Mouse (Mus musculus) T-cell, adult 2 months (primary cell): ENCODE data around the gene Kat2a.

Experiments
- DNase-seq: peaks from one replicate; pipeline ENCODE4 v3.0.0; 2022; ENCODE audit warnings: low spot score

Gene Kat2a

DNA sequence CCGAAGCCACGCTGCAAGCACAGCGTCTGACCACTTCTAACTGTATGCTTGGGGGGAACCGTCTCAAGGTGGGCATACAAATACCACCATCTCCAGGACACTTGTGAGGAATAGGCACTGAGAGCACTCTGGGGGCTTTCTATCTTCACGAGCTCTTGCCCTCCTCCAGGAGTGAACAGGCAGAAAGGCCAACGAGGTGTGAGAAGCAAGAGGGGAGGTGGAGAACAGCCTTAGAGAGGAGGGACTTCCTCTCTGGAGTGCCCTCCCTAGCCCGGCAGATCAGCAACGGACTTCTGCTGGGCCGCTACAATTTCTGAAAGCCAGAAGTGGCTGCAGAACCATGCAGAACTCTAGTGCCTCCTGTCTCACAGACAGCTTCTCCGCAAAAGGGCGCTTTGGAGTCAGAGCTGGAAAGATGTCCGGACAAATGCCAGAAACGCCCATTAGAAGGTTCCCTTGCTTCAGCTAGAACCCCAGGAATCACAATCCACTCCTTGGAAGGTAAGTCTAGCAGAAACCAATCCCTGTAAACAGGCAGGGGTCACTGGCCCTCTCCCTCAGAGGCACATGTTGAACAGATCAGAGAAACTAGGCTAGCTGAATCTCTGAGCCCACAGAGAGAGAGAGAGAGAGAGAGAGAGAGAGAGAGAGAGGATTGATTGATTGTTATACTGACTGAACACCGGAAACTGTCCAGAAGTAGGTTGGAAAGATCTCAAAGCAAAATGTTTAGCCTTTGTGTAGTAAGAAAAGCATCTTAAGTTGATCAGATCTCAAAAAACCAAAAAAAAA, 23.9 kb upstream of the Kat2a start:
- DNase-seq: peak; percentile 15

DNA sequence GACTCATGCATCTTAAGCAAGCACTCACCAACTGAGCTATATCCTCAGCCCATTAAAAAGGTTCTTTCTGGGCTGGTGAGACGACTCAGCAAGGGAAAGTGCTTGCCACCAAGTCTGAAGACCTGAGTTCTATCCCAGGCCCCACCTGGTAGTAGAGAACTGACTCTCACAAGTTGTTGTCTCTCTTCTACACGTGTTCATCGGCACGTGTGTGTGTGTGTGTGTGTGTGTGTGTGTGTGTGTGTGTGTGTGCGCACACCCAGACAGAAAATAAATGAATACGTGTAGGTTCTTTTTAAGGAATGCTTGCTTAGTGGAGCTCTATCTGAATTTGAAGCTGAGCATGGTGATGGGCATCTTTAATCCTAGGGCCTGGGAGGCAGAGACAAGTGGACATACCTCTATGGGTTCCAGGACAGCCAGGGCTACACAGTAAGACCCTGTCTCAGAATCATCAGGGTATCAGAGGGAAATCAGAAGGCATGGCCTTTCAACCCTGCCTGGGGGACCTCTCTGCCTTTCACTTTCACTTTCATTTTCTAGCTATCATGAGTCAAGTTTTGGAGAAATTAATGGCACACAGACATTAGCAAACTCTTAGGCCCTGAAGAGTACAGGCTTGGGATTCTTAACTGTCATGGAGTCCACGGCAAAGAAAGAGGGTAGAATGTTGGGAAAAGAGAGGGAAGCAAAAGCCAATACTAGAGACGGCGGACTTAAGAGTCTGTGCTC, 23.0 kb upstream of the Kat2a start:
- DNase-seq: peak; percentile 22

DNA sequence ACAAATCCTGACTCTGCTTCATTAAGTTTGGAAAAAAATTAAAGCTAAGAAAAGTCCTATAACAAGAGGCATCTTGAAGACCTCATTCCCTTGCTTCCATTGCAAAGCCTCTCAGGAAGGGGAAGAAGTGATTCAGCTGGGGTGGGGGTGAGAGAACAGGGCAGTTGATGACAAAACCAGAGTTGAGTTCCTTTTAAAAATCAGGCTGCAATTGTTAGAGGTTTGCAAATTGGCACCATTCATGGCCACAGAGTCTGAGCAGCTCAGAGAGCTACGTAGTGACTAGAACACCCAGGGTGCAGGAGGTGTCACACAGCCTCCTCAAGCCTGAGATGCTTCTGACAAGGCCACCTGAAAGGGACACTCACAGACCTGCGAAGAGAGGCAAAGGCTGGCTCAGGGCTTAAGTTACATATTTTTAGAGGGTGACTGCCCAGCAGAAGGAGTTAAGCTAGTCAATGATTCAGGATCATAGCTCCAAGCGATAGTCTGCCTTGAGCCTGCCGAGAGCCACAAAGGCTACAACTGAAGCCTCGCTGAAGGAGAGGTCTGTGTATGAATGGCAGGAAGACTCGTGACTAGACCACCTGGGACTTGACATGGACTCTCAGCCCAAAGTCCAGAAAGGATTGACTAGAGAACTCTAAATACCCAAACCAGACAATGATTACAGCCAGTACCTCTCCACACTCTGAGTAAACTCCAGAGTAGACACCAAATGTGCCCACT, 18.4 kb upstream of the Kat2a start:
- DNase-seq: no peak

DNA sequence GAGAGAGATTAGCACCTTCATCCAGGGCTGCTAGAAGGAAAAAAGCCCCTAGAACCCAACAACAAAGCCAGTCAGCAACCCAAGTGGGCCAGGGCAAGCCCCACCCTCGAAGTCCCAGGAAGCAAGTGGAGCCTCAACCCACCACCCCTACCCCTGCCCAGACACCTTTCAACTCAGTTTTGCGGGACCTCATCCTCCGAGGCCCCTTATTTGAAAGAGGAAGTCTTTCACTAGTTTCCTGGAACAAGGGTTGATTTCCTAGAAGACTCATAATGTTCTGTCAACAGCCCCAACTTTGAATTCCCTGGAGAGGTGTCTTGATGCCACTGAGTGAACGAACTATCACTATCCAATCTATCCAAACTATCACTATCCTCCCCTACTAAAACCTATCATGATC, 17.7 kb upstream of the Kat2a start:
- no peak for DNase-seq

DNA sequence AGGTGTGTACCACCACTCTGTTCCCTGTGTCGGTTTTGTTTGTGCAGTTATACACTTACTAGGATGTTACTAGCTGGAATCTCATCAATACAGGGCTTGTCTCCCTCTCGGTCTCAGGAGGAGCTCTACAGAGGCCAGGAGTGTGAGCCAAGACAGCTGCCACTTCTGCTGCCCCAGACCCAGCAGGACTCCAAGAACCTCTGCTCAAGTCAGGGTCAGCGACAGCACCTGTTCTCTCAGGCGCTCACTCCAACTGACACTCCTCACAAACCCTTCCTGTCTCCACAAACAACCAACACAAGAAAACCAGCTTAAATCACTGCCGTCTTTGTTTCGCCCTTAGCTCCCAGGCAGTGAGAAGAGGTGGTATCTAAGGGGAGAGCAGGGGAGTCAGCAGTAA, 16.3 kb upstream of the Kat2a start:
- DNase-seq: no peak

DNA sequence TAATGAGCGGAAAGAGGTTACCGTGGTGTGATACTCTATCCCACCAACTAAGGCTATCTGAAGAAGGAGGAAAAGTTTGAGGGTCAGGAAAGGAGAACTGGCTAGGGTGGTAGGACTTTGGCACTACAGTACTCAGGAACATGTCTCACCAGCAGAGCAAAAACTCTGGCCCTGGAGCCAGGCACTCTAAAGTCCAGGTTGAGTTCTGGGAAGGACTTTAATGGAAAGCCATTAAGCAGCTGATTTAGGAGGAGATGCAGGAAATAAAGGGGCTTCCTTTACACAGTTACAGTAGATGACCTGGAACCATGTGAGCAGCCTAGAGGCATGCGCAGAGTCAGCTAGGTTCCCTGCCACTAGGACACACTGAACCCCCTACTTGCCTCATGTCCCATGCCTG, 14.9 kb upstream of the Kat2a start:
- DNase-seq: no peak

DNA sequence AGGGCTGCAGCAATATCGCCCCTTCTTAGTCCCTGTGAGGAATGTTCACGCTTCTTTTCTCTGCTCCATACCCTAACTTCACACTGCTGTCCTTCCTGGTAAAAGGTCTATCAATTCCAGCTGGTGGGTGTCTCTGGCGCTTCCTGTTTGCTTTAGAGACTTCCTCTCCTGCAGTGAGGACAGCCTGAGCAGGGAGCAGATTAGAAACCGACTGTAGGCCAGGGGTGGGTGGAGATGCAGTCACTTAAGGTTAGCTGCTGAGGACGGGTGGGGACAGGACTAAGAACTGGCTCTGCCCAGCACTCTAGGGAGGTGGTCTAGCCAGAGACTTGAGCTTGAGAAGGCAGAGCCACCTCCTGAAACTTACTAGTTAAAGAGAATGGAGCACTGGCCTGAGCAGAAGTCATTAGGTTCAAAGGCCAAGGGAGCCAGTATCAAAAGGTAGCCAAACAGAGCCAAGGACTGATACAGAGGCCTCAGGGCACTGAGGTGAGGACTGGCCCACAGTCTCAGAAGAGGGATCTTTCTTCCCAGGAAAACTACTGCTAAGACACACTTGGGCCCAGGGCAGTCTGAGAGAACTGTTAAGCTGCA, 12.8 kb upstream of the Kat2a start:
- no peak for DNase-seq

DNA sequence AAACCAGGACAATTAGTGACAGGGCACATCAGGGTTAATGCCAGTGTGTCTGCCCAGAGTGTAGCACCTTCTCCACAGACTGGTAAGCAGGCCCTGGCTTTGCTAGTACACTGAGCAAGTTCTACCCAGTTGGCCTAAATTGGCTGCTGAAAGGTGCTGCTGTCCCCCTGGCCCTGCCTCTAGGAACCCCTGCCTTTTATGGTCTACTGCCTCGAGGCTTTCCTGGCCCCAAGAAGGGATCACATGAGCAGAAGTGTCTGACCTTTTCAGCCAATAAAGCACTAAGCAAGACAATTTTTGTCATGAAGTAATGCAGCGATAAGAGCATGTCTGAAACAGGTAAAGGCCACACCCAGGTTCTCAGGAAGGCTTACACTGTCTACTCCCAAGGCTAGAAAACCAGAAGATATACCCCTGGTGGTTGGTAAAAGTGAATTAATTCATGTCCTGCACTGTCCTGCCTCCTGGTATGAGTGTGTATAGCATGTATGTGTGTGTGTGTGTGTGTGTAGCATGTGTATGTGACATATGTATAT, 10.3 kb upstream of the Kat2a start:
- no peak for DNase-seq

DNA sequence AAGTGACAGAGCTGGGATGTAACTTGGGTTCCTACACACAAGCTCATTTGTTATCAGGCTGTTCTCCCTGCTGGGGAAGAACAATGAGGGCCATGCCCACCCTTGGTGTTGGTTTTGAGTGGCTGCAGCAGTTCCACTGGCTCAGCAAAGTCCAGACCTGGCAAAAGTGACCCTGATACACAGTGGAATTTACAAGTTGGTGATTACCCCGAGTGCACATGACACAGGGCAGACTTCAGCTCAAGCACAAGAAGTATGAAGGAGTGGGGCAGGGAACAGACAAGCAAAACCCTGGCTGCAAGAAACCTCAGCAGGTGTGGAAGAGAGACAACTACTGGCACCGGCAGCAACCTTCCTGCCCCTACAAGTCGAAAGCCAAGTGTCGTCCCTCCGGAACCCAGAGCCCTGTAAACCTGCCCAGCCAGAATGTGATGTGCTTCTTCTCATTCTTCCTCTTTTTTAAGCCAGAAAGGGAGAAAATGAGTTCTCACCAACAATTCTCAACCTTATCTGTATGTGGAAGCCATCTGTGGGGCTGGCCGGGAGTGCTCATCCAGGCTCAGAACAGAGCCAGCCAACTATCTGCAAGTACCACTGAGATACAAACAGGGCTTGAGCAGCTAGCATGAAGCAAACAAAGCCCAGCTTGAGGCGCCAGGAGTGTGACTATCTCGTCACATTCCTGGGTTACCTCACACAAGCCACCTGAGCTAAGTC, 9.7 kb upstream of the Kat2a start:
- DNase-seq: no peak

DNA sequence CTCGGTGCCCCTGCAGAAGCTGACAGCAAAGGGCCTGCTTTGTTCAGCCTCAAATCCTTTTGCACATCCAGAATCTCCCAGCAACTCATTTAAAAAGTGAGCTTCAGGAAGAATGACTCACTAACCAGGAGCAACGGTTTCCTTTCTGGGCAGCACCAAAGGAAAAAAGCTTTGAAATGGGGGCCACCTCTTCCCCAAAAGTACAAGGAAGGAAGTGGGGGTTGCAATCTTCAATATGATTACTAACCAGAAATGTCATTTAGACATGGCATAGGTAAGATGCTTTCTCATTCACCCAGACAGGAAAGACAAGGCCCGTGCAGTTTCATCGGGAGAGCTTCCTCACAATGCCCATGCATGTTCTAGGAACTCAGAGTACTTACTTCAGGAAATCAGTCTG, 9.0 kb upstream of the Kat2a start:
- no peak for DNase-seq

DNA sequence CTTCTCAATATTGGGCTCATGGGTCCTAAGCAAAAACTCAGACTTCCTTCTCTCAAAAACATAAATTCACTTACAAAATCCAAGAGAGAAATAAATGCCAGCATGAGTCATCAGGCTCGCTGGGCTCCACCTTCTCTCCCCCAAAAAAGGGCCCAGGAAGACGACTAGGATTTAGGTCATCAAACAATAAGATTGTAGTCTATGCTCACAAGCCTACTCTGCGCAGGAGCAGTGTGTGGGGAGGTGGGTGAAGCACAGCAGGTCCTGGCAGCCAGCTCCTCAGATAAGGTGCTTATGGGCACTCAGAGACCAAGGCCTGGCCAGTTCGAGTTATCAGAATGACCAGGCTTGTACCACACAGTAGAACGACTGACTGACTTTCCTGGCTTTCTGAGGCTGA, 8.1 kb upstream of the Kat2a start:
- no peak for DNase-seq

DNA sequence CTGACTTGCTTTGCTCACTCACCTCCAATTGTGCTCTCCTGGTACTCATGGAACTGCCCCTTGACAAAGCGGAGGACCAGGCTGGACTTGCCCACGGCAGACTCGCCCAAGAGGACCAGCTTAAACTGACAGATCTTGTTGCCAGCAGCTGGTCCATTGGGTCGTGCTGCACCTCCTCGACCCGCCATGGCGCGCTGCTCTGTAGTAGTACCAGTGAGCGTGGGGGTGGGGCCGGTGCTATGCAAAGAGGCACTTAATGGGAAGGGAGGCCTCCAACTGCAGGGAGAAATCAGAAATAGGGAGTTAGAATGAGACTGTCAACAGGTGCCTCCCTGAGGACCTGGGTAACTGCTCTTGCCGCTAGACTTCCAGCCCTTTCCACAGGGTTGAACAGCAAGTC, 7.6 kb upstream of the Kat2a start:
- no peak for DNase-seq

DNA sequence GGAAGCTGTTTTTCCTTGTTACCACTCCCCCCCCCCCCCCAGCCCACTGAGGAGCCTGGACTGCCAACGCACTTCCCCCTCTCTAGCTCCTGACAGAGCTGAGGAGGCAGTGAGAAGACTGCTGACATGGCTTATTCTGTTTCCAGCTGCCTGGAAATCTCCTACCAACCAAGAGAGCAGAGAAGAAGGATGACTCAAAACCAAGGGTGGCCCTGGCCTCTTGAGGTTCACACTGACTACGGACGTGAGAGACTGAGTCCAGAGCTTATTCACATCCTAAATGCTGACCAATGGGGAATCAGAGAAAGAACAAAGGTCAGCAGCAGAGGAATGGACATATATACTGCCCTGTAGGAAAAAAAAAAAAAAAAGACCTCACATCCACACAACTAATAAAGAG, 7.0 kb upstream of the Kat2a start:
- DNase-seq: no peak

DNA sequence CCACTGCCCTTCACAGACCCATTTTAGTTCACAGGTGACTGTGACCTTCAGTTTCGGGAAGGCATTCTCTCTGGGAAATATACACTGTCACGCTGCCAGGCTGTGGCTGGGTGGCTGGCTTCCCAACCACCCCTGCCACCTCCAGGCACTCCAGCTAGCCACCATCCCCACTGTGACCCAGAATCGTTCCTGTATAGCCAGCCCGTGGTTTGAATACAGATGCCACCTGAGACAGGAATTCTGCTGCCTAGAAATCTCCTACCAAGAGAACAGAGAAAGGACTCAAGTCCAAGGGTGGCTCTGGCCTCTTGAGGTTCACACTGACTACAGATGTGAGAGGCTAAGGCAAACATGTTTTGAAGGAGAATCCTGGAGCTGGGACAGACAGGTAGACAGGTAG, 6.6 kb upstream of the Kat2a start:
- DNase-seq: no peak

DNA sequence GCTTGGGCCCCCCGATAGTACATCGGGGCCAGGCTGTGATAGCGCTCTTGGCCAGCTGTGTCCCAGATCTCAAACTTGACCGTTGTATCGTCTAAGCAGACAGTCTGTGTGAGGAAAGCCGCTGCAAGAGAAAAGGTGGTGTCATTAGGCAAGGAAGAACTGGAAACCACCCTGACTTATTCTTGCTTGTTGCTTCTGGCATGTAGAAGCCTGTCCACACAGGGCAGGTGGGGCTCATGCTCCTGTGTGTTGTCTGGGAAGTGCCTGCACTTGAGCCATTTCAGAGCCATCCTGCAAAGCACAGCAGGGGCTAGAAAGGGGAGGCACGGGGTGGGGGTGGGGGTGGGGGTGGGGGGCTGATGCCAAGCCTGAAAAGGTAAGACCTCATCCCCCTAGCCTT, 6.2 kb upstream of the Kat2a start:
- DNase-seq: no peak

DNA sequence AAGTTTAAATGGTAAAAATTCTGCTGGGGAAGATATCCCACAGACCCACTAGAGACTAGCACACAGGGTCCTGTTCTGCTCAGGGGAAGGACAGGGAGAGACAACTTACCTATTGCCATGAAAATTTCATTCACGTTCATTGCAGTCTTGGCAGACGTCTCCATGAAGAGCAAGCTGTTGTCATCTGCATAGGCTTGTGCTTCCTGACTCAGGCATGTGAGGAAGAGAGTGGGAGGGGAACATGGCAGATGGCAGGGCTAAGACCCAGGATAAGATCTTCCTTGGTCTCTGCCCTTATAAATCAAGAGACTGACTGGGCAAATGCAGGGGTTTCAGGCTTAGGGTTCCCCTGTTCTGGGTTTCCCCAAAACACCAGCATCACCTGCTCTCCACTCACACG, 4.4 kb upstream of the Kat2a start:
- no peak for DNase-seq

DNA sequence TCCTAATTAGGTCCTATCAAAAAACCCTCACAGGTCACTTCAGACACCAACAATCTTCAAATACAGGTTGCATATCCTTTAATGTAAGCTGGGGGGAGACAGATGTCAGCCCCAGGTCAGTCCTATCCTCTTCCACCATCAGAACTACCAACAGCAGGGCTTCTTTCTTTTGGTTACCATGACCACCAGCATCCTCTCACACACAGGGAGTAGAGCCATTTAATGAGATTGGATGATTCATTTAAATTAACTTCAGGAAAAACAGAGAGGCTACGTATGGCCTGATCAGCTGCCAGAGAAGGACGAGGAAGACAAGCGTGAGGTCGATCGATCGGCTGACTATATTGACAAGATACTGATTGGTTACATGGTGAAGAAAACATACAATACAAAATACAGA, 2.7 kb upstream of the Kat2a start:
- DNase-seq: no peak

DNA sequence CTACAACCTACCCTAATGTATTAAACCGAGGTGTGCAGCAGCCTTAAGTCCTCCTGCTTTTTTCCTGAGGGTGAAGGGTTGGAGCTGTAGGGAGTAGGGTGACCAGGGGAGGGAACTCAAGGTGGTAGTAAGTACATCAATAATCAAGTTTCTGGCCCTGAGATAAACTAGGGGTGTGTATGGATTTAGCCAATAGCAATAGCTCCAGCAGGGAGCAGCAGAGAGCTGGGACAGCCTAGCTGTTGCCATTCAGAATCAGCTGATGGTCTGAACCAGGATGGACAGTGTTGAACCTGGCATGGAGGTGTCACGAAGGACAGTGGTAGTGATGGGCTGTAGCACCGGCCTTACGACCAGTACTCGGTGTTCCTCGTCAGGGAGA, 2.3 kb upstream of the Kat2a start:
- DNase-seq: peak; percentile 53

DNA sequence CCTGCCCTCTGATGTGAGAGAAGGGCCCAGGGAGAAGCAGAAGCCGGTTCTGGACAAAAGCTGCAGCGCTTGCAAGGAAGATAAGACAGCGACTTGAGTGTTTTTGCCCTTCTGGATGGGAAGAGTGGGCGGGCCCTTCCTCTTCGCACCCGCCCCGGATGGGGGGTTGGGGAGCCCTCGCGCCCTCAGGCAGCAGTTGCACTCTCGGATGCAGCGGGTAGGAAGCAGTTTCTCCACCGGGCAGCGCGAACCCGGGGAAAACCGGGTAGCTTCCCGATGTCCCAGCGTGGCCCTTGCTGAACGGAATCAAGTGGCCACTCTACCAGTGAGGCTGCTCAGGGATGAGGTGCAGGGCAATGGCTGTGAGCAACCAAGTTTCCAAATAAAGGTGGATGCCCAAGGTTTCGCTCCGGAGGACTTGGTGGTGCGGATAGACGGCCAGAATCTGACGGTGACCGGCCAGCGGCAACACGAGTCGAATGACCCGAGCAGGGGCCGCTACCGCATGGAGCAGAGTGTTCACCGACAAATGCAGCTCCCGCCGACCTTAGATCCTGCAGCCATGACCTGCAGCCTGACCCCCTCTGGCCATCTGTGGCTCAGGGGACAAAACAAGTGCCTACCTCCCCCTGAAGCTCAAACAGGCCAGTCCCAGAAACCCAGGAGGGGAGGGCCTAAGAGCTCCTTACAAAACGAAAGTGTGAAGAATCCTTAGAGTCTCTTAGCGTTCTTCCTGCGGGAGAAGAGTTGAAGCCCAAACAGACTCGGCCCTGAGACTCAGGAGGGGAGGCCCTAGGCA, 1.7 kb upstream of the Kat2a start, which contains the start of gene Hspb9:
Hspb9 (plus strand) TSS at position 116 of the 799 bp plus-strand sequence.
- DNase-seq: peak; percentile 77

DNA sequence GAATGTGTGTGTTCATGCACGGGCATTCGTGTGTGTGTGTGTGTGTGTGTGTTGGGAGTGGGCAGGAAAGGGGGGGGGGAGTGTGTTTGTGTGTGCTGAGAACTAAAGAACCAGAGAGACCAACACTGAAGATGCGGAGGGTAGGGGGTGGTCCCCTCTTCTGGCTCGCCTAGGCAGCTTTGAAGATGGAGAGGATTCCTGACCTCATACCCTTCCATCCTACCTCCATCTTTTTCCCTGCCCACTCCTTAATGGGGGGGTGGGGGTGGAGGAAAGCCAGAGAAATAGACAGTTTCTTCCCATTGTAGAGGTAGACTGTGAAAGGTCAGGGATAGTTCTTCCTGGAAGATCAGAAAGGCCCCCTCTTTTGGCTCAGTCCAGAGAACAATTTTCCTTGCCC, 909 bp upstream of the Kat2a start:
- DNase-seq: no peak

DNA sequence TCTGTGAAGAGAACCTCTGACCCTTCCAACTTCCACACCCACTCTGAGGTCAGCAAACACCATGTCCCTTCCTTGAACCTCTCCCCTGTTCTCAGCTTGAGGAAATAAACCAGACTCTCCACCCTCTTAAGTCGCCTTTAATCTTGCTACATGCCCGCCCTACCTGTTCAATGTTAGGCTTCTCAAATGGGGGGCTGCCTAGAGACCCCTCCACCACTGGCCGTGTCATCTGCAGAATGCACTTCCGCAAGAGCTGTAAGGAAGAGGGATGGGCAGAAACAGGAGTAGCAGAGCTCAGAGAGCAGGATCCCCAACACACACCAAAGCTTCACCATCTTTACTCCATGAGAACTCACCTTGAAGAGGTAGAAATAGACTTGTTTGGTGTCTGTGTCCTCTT, 1.3 kb downstream of the Kat2a start:
- no peak for DNase-seq
